Mouse (Mus musculus) kidney, postnatal 36 days (tissue): Measurements from ENCODE around the gene Gucy2g.

Experiments used
- DNase-seq, 2 experiments: peaks; one replicate each; pipeline ENCODE4 v3.0.0; 2021 to 2022; ENCODE audit warnings: mixed read lengths in 2 of 2

The Gucy2g gene

DNA sequence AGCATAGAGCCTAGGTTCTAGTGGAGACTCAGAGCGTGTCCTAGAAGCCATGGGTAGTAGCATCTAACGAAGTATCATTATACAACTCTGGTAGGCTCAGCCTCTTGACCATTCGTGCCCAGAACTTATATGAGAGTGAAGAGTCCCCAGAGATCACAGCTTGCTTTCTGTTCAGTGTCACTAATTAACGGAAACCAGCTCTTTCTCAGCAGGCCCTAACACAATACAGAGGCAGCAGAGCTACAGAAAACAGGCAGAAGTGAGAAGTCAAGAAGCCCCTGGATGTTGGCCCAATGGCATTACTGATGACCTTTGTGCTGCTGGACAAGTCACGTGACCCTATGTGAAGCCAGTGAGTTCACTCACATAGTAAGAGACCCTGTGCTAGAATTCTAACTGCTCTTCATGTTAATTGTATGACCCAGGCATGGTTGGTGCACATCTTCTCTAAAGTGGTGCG is at the start of gene Gucy2g:
Gene Gucy2g (minus strand): TSS at position 51 of the 460 bp plus-strand sequence.
- DNase-seq, result no peak

DNA sequence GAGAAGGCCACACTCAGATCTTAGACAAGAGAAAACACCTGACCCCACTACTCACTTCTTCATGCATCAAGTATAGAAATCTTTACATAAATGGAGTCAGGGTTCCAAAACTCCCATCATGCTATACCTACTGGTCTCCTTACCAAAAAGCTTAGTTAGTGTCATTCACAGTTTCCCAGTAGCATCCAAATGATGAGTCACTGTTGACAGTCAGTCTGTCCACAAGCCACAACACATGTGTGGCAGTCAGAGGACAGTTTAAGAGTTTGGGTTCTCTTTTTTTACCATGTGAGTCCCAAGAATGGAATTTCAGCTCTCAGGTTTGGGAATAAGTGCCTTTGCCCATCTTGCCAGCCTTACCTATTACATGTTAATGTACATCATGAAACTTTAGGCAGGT is 47.9 kb upstream of the Gucy2g start:
- no peak for DNase-seq

DNA sequence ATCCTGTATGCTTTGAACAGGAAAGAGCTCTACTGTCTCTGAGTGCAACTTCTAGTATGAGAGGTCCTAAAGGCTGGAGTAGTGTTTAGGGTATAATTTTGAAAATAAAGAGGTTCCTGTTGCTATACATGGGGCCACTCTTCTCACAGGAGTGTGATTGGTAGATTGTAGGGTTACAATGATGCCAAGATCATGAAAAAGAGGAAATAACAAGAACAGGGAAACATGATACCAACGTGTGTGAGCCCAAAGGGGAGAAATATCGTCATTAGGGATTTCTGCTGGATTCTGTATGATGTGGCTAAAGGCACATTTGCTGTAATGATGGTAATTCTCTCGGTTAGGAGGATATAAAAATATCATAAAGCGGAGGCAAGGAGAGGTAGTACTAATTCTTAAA is 45.0 kb upstream of the Gucy2g start:
- DNase-seq, result no peak

DNA sequence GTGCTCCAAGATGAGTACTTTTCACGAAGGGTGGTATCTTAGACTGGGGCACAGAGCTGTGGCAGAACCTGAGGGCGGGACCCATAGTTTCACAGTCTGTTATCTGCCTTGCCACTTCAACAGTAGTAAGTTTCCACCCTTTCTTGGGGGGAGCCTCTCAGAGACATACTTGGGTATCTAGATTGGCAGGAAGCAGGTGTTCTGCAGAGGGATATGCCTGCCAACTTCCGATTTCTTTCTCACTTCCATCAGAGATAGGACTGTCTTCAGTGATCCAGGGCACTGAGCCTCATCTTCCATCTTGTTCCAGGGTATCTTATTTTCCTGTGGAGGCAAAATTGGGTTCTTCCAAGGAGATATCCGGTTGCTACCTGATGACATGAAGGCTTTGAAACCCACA is 43.1 kb upstream of the Gucy2g start:
- no peak for DNase-seq

DNA sequence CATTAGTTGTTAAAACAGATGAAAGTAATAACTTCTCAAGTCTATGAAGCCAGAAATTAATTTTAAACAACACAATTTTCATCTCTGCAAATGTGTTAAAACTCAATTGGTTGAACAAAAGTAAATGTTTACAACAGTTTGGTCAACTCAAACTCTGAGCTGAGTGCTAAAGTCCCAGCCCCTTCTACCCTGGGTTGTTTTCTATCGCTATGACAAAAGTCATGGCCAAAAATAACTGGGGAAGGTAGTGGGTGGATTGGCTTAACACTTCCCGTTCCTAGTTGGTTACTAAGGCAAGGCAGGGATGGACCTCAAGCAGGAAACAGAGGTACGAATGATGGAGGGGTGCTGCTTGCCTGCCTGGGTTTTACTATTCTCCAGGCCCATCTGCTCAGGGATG is 35.7 kb upstream of the Gucy2g start:
- no peak for DNase-seq

DNA sequence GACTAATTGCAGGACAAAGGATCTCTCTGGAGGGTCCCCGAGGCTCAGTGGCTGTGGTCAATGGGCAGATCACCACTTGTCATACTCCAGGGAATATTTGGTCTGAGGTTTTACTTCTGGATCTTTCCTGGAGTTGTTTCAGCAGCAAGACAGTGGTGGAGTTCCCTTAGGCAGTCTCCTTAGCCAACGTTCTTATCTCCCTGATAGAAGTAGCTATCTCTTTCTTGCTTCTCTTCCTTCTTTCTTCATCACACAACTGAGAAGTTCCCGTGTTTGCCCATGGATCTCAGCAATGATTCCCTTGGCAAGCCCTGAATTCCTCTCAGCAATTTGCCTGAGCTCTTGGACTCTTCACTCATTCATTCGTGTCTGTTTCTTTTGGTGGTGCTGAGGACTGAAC is 35.1 kb upstream of the Gucy2g start:
- DNase-seq, result no peak

DNA sequence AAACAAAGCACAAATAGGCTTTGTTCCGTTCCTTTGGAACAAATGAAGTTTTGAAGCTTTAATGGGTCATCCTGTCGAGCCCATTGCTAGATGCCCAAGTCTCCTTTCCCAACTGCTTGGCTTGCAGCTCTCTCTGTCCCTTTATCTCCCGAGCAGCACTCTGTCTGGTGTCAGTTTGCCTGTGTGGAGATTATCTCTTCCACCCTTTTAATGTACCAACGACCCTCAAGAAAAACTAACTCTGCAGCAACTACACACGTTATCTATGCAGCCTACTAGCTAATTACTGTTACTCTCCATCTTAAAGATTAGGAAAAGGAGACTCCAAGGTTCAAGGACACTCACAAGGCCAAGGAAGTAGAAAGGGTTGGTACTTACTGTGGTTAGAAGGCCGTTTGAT is 32.3 kb upstream of the Gucy2g start:
- DNase-seq, result no peak

DNA sequence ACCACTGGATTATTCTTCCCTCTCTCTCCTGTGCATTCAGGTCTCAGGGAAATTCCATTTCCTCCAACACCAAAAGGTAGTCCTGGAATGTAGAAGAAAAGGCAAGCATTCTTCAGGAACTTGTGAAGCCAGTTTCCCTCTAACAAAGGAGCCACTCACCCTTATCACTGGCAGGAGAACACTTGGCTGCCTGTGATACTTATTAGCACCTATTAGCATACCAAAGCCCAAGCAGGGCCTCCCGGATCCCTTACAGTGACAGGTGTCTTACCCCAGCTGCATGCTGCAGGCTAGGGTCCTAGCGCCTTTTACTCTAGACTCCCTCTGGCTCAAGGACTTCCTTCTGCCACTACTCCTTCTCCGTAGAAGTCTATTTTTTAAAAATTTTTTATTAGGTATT is 30.4 kb upstream of the Gucy2g start:
- DNase-seq, result no peak

DNA sequence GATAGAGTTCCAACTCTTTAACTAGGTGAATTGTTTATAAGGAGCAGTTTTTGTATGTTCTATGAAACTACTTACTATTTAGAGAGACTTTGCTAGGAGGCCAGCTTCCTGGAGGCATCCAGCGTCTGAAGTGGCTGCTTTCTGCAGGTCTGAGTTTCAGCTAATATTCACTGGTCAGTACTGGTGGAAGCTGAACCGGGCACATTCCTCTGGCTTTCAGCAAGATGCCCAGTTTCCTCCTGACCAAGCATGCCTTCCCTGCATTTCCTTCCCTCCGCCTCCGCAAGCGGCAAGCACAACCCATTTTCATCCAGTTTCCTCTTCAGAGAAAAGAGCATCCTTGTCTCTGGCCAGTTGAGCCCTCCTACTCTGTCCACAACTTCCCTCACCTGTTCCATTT is 28.0 kb upstream of the Gucy2g start:
- DNase-seq, result peak; percentile 28 to 37

DNA sequence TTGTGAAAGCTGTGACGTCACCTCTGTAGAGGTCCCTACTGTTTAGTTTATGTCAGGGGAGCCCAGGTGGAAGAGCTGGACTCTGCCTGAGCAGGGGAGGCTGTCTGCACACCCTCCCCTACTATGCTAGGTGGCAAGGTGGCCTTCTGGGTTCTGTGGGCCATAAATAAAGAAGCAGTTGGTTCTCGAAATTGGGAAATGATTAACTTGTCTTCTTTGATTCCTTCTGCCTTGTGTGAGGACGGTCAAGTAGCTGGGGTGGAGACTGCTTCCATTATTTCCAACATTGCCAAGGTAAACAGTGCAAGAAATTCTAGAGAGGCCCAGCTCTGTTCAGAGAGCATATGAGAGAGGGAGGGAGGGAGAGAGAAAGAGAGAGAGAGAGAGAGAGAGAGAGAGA is 27.1 kb upstream of the Gucy2g start:
- DNase-seq, result peak; percentile 17 to 57

DNA sequence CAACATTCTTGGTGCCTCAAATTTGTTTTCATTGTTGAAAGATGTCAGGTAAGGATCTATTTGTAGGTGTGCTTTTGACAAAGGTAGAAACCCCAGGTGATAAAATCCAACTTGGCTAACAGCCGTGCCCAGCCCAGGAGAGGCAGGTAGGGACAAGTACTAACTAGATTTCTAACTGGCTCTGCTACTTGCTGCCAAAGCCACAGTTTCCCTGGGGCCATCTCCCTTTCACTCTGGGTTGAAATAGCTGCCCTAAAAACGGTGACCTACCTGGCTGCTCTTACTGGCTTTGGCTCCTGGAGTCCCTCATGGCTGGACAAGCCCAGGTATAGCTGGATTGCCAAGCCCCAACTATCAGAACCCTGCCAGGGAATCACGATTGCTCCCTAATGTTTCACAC is 25.8 kb upstream of the Gucy2g start:
- peak; percentile 67 to 75 for DNase-seq

DNA sequence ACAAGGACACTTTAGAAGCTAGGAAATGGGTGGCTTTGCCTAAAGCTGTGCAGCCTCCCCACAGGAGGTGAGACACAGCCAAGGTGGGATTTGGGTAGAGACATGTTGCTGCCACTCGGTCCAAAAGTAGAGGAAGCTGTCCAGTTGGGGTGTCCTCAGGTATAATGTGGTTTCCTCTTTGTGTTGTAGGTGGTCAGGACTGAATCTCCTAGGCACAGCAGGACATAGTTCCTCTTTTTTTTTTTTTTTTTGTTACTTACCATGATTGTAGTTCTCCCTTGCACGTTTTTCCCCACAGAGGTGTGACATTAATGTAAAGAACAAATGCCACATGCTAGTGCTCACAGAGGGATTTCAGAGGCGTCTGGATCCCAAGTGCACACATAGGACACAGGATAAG is 24.2 kb upstream of the Gucy2g start:
- no peak for DNase-seq

DNA sequence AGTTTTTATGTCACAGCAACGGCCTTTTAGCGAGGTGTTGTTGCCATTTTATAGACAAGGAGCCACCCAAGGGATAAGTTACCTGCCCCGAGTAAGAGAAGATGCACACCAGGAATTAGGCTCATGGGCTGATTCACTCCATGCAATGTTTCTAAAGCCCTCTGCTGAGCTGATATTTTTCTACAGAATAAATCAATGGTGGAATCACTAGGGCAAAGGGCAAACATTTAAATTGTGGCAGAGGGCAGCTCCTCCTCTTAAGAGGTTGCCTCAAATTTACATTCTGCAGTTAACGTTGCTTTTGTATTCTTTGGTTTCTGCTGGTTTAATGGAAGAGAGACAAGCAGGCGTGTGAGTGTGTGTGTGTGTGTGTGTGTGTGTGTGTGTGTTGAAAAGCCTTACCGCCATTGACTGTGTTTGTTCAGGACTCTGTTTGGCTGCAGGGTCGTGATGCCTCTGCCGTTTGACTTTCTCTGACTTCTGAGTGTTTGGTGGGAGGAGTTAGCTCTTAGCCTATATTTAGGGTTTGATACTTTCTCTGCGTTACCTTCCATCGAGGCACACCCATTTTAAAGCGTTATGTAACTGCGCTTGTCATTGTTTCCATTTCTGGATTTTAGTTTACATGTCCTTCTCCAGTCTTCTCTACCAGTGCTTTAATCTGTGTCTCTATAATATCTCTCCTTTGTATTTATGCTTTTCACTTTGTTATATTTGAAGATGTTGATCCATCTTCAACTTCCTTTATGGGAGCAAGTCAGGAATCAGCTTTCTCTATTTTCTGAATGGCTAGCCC is 19.6 kb upstream of the Gucy2g start:
- DNase-seq, result no peak

DNA sequence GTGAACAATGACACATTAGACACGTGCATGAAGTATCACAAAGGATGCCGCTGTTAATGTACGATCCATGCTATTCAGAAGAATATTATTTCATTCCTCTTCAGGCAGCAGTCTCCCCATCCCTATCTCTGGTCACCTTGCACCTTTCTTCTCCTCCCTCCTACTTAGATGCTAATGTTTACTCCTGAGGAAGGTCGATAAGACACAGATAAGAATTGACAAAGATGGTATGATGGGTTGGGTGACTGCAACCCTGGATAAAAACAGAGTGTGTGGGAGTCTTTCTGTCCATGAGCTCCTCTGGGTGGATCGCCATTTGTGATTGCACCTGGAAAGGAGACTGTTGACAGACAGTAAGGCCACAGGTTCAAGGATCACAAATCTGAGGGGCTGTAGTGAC is 17.5 kb upstream of the Gucy2g start:
- no peak for DNase-seq

DNA sequence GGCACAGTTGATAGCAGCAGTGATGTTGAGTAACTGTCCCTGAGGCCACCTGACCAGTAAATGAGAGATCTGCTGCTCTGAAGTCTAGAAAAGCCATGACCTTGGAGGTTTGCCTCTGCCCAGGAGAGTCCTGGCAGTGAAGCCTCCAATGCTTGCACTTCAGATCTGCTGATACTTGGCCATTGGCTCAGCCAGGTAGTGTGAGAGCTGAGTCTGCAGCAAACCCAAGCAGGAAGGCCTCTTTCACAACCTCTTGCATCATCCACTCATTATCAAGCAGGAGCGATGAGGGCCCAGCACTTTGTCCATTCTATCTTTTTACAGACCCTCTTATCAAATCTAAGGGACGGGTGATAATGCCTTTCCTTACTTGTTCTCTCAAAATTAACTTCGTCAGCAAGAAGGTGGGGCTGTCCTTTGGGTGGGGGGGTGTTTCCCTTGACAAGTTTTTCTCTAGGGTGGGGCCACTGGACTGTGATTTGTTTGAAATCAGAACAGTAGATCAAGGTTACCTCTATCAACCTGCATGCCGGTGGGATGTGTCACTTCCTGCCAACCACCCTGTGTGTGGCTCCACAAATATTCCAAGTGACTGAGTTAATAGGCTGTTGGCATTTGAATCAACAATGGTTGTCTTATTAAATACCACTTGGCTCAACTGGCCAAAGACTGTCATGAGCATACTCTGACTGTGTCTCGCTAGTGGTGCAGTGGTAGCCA is 16.8 kb upstream of the Gucy2g start:
- DNase-seq, result no peak

DNA sequence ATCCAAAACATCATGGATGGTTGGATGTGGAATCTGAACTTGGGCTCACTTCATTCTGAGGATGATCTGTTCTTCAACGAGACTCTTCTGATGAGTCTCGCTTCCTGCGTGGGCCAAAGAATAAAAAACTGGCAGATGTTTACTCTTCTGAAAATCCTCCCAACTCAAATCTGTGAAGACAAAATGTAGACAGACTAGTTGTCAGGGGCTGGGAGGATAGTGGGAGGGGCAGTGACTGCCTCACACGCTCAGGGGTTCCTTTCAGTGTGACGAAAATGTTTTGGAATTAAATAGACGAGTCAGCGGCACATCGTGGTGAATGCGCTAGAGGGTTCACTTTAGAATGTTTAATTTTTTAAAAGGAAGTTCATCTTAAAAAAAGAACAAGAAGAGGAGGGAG is 15.1 kb upstream of the Gucy2g start:
- DNase-seq, result no peak

DNA sequence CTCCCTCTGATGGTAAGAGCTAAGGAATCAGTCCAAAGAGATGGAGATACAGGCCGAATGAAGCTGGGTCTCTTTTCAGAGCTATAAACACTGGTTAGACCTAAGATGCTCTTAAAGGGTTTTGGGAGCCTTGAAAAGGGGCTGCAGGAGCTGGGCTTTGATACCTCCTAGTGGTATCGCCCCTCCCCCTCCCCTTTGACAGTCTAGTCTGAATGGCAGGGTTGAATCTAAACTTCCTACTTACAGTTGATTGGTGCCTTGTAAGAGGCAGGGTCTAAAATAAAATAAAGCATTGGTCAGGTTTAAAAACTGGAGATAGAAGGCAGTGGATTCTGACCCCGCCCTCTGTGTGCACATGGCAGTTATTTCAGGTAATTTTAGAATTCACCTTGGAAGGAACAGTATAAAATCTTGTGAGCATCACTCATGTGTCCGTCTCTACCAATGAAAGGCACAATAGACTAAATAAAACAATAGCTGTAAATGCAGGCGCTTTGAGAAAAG is 13.5 kb upstream of the Gucy2g start:
- peak in 1 of 2 experiments; percentile 40 for DNase-seq

DNA sequence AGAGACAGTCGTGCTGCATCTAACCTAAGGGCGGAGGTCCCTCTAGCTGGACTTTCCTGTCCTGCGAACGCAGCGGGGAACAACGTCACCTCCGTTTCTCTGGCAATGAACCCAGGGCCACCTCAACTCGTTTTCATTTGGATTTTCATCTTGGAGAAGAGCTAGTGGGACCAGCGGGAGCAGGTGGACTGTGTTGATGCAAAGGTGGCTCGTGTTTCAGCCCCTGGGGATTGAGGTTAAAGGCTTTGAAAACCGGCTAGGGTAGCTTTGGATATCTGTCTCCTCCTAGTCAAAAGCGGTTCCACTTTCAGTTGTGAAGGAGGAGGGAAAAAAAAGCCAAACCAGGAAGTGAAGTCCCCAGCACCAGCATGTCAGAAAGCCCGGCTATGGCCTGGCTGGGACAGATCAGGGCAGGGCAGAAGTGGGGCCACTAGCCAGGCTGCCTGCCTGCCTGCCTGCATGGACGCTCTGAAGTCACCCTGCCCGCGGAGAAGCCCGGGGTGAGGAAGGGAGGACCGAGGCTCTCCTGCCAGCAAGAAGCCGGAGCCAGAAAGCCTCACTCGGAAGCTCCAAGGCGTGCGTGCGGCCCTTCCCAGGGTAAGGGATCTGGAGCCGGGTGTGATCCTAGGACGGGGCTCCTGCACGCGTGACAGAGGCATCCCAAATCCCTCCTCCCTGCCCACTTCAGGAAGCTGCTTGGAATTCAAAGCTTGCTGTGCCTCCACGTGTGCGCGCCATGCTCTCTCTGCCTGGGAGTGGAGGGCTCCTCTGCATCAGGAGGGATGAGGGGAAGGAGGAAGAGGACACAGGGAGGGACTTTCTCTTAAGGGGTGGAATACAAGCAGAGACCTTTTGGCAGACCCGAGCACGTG is 12.8 kb upstream of the Gucy2g start:
- DNase-seq, result peak; percentile 63 to 78

DNA sequence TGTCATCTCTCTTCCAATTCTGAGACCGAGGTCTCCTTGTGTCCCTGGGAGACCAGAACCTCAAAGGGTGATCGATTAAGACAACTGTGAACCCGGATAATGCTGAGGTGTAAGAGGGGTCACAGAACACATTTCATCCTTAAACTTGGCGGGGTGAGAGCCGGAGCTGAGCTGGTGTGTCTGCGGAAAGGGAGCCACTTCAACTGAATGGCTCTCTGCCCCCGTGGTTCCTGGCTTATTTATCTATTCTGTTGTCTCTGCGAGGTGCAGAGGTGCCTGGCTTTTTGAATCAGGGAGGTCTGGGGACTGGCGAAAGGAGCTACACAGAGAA is 12.2 kb upstream of the Gucy2g start:
- DNase-seq, result no peak

DNA sequence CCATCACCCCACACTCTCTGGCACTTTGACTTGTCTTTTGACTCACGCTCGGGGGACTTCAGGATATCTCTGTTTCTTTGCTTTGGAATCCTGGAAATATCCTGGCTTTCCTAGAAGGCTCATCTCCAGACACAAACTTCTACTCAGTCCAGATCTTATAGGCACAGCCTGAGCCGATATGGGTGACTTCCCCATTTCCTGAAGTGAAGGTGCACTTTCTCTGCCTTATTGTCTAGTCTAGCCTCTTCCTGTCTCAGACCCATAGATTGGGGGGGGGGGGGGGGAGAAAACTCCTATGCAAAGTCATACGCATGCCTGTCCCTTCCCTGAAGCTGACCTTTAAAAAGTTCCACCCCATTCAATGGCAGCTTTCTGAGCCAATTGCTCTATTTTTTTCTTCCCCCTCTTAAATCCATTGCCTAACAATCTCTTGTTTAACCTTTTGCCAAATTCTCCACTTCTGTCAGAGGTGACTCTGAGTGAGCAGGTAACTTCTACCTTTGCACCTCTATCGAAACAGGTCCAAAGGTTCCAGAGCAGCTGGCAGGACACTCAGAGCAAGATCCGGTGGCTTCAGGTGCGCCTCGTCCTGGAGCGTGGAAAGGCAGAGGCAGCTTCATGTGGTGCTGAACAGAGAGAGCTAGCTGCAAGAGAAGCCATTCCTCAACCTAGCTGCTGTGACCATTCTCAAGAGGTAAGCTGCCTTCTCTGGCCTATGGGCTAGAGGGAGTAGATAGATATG is 10.5 kb upstream of the Gucy2g start, which contains the start of gene Acsl5:
Gene Acsl5 (plus strand): TSS at position 556 of the 742 bp plus-strand sequence.
- peak; percentile 45 to 62 for DNase-seq

DNA sequence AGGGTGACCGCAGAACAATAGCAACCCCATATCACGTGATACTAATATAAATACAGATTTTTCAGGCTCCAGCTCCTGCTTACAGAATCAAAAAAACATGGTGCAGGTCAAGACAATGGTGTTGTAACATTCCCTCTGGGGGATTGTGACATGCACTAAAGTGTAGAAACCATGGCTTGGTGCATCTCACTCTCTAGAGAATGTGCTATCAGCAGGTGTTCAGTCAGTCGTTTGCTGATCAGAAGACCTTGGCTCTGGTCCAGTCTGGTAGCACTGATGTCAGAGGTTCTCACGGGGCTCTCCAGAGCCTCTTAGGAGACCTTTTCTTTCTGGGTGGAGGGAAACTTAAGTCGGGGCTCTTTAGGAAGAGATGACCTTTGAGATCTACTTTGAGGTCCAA is 9.4 kb upstream of the Gucy2g start:
- DNase-seq, result no peak

DNA sequence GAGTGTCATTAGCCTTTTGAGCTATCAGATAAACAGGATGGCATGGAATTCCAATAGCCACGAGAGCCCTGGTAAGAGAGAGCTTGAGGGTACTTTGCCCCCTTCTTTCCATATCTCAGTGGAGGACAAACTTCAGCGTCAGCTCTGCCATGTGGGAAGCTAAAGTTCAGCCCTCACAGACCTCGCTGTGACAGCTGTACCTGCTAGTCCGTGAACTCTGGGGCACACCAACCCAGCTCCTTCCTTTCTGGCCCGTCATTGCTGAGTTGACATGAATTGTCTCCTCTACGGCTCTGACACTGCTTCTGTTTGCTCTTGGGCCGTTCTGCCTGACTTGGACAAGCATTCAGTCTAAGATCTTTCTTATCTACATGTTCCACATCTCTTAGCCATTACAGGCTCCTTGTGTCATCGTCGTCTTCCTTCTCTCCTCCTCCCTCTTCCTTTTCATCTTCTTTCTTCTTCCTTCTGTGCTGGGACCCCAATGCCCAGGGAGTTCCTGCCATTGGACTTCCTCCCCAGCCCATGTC is 7.0 kb upstream of the Gucy2g start:
- peak in 1 of 2 experiments; percentile 29 for DNase-seq
